Mouse (Mus musculus): ENCODE results near the gene Slc25a11. TPM values are rescaled to one million over a fixed set of nuclear protein-coding genes. Genes with fewer than 3 reads are reported as not detected.

Gene Slc25a11
- polyA plus RNA-seq, 1 experiment from 2014 or later, result 172 TPM

DNA sequence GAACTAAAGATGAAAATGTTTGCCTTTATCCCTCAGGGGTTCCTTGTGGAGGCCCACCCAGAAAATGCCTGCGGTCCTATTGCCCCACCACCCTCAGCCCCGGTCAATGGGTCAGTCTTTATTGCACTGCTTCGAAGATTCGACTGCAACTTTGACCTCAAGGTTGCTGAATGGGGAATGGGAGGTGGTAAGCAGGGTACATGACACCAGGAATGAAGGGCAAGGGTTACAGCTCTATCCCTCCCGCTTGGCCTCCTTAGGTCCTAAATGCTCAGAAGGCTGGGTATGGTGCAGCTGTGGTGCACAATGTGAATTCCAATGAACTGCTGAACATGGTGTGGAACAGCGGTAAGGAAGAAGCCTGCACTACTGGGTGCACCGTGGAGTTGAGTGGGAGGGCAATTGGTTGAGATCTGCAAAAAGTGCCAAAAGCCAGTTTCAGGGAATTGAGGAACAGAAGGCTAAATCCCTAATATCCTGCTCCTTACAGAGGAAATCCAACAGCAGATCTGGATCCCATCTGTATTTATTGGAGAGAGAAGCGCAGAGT, 2.0 kb upstream of the Slc25a11 start:
- no peak overlapping the region for H3K9ac ChIP-seq (replicated peaks; ENCODE audit: low read depth, low read length)
- no peak for ATAC-seq (ENCODE audit: low read depth)
- H3K4me2 ChIP-seq (ENCODE audit: low read depth, low read length), result peak overlapping the region; percentile 100; the same call in 1 of the 2 replicates
- no peak overlapping the region for H3K27ac ChIP-seq (ENCODE audit: low read depth, low read length)
- no peaks in the 10 kb centered on the region for H3K27me3 ChIP-seq (ENCODE audit: control insufficient read depth, insufficient read depth, low read length)
- 81% methylated on average over 8 of the region's 8 CpGs for WGBS
- peaks cover 30% of the 10 kb centered on the region for H3K4me1 ChIP-seq (ENCODE audit: control insufficient read depth, insufficient read depth, low read length)
- no peak overlapping the region for H3K4me3 ChIP-seq (ENCODE audit: low read depth, low read length)
- H3K9me3 ChIP-seq (ENCODE audit: control insufficient read depth, low read length), result no peaks in the 10 kb centered on the region
- peaks cover 40% of the 10 kb centered on the region for H3K36me3 ChIP-seq (ENCODE audit: control insufficient read depth, insufficient read depth, low read length)

DNA sequence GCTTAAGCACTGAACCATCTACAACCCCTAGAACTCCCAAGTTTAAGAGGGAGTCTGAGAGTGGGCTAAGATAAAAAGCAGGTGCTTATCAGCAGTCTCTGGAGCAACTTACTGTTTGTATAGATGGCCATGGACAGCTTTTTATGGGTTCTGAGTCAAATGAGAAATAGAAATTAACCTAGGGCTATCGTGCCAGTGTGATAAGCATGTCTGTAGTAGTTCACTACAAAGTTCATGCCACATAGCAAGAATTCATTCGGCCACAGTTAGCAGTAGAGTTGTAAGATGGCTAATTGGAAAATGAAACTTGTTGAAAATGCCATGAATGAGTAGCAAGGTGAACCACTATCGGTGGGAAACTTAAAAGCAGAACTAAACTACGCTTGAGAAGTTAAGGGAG, 1.2 kb upstream of the Slc25a11 start:
- Histone ChIP-seq H3K9me3 (ENCODE audit: control insufficient read depth, low read length) (no peaks in the 10 kb centered on the region), H3K27me3 (ENCODE audit: control insufficient read depth, insufficient read depth, low read length) (no peaks in the 10 kb centered on the region), H3K27ac (ENCODE audit: low read depth, low read length) (no peak overlapping the region), H3K4me1 (ENCODE audit: control insufficient read depth, insufficient read depth, low read length) (peaks cover 30% of the 10 kb centered on the region), H3K9ac (replicated peaks; ENCODE audit: low read depth, low read length) (peak overlapping the region; percentile 70; the same call in 1 of the 2 replicates), H3K36me3 (ENCODE audit: control insufficient read depth, insufficient read depth, low read length) (peaks cover 42% of the 10 kb centered on the region), H3K4me2 (ENCODE audit: low read depth, low read length) (peak overlapping the region; percentile 100), H3K4me3 (ENCODE audit: low read depth, low read length) (peak overlapping the region; percentile 77; the same call in 1 of the 2 replicates)
- no peak for ATAC-seq (ENCODE audit: low read depth)
- WGBS, result 88% methylated on average over 4 of the region's 4 CpGs

DNA sequence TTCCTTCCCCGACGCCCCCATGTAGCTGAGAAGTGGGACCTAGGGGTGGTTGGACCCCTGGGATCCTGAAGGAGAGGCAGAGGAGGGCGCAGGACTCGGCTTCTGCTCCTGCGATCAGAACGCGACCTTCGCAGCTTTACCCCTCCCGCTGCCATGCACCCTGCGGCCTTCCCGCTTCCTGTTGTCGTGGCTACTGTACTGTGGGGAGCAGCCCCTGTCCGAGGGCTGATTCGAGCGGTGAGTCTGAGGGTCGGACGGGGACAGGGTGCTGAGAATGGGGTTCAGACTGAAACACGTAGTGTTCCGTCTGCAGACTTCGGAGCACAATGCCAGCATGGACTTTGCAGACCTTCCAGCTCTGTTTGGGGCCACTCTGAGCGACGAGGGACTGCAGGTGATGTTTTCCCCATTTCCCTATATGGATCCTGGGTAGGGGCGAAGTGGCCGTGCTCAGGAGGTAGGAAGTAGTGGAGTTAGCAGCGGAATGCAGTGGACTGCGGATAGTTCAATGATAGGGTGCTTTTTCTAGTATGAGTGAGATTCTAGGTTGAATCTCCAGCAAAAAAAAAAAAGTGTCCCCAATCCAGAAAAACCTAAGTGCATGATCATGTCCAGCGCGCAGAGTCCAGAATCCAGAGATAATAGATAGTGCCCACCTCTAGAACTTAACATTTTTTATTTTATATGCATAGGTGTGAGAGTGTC, 589 bp upstream of the Slc25a11 start:
- ATAC-seq (ENCODE audit: low read depth), result no peak
- Histone ChIP-seq H3K9ac (replicated peaks; ENCODE audit: low read depth, low read length) (peak overlapping the region; percentile 70), H3K4me3 (ENCODE audit: low read depth, low read length) (peak overlapping the region; percentile 77), H3K9me3 (ENCODE audit: control insufficient read depth, low read length) (no peaks in the 10 kb centered on the region), H3K27ac (ENCODE audit: low read depth, low read length) (peak overlapping the region; percentile 84), H3K4me1 (ENCODE audit: control insufficient read depth, insufficient read depth, low read length) (peaks cover 26% of the 10 kb centered on the region), H3K4me2 (ENCODE audit: low read depth, low read length) (peak overlapping the region; percentile 100), H3K27me3 (ENCODE audit: control insufficient read depth, insufficient read depth, low read length) (no peaks in the 10 kb centered on the region), H3K36me3 (ENCODE audit: control insufficient read depth, insufficient read depth, low read length) (peaks cover 42% of the 10 kb centered on the region)
- 4% methylated on average over 28 of the region's 28 CpGs for WGBS

DNA sequence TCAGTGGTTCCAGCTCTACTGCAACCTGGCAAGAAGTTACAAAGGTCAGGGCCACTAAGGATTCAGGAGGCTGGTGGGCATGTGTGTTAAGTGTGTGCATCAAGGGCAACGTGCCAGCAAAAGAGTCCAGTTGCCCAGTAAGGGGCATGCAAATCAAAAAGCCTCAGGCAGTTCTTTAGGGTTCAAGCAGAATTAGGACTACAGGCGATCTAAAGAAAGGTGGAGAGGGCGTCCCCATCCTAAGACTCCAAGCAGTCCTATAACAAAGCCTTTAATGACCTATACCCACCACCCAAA, 1.1 kb downstream of the Slc25a11 start:
- H3K9ac ChIP-seq (replicated peaks; ENCODE audit: low read depth, low read length), result peak overlapping the region; percentile 88
- no peaks in the 10 kb centered on the region for H3K9me3 ChIP-seq (ENCODE audit: control insufficient read depth, low read length)
- H3K4me3 ChIP-seq (ENCODE audit: low read depth, low read length), result peak overlapping the region; percentile 77
- peaks cover 37% of the 10 kb centered on the region for H3K36me3 ChIP-seq (ENCODE audit: control insufficient read depth, insufficient read depth, low read length)
- peak overlapping the region; percentile 84 for H3K27ac ChIP-seq (ENCODE audit: low read depth, low read length)
- H3K4me1 ChIP-seq (ENCODE audit: control insufficient read depth, insufficient read depth, low read length), result peaks cover 21% of the 10 kb centered on the region
- ATAC-seq (ENCODE audit: low read depth), result peak; percentile 3; the same call in 1 of the 2 replicates
- H3K4me2 ChIP-seq (ENCODE audit: low read depth, low read length), result peak overlapping the region; percentile 68
- WGBS, result 12% methylated on average over 3 of the region's 3 CpGs
- no peaks in the 10 kb centered on the region for H3K27me3 ChIP-seq (ENCODE audit: control insufficient read depth, insufficient read depth, low read length)

DNA sequence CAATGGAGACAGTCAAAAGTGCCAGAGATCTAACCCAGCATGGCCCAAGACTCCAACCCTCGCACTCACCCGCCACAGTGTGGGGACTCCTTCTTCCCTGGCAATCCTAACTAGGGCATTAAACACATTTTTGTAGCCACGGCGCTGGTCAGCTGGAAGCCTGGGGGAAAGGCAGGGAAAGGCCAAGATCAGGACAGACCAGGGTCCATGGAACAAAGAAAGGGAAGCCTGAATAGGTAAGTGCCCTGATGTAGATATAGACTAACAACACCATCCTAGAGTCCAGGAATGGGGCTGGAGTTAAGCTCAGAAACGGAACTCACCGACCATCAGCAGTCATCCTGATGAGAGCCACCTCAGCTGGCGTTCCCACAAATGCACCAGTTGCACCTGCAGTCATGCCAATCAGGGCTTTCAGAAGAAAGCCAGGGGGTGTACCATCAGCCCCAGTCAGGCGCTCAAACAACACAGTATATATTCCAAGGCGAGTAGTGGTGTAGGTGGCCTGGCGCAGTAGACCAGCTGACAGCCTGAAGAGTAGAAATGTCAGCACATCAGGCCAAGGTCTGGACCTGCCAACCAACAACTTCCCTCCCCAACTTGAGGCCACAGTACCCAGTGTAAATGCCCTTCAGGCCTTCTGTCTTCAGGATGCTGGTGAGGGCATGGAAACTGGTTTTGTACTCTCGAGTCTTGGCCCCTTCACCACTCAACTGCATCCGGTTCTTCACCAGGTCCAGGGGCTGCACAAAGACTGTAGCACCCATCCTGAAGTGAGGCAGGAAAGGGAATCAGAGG, 1.6 kb downstream of the Slc25a11 start:
- H3K9me3 ChIP-seq (ENCODE audit: control insufficient read depth, low read length), result no peaks in the 10 kb centered on the region
- peak overlapping the region; percentile 88; the same call in 1 of the 2 replicates for H3K9ac ChIP-seq (replicated peaks; ENCODE audit: low read depth, low read length)
- 96% methylated on average over 12 of the region's 12 CpGs for WGBS
- peaks cover 21% of the 10 kb centered on the region for H3K4me1 ChIP-seq (ENCODE audit: control insufficient read depth, insufficient read depth, low read length)
- no peak for ATAC-seq (ENCODE audit: low read depth)
- H3K27me3 ChIP-seq (ENCODE audit: control insufficient read depth, insufficient read depth, low read length), result no peaks in the 10 kb centered on the region
- H3K36me3 ChIP-seq (ENCODE audit: control insufficient read depth, insufficient read depth, low read length), result peaks cover 32% of the 10 kb centered on the region
- no peak overlapping the region for H3K27ac ChIP-seq (ENCODE audit: low read depth, low read length)
- peak overlapping the region; percentile 68 for H3K4me2 ChIP-seq (ENCODE audit: low read depth, low read length)
- H3K4me3 ChIP-seq (ENCODE audit: low read depth, low read length), result peak overlapping the region; percentile 77

DNA sequence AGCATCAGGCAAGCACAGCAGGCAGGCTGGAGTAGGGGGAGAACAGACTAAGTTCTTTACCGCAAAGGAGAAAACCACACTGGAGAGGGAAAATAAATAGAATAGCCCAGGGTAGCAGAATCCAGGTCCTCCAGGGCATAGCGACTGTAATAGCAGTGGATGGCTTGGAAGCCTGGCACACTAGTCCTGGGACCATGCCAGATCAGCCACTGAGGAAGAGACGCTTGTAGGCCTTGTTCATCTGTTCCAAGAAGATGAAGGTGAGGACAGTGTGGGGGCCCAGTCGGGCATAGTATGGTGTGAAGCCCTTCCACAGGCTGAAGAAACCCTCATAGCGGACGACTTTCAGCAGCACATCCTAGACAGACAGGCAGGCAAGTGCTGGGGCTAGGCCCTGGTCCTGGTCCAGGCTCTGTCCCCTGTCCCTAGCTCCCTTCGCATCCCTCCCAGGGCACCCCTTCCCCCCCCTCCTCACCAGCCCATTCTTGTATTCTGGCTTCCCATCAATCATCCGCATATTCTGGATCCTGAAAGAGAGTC, 2.6 kb downstream of the Slc25a11 start:
- H3K4me3 ChIP-seq (ENCODE audit: low read depth, low read length), result no peak overlapping the region
- peaks cover 21% of the 10 kb centered on the region for H3K4me1 ChIP-seq (ENCODE audit: control insufficient read depth, insufficient read depth, low read length)
- no peak for ATAC-seq (ENCODE audit: low read depth)
- H3K27ac ChIP-seq (ENCODE audit: low read depth, low read length), result no peak overlapping the region
- no peaks in the 10 kb centered on the region for H3K9me3 ChIP-seq (ENCODE audit: control insufficient read depth, low read length)
- H3K36me3 ChIP-seq (ENCODE audit: control insufficient read depth, insufficient read depth, low read length), result peaks cover 23% of the 10 kb centered on the region
- WGBS, result 96% methylated on average over 8 of the region's 8 CpGs
- H3K27me3 ChIP-seq (ENCODE audit: control insufficient read depth, insufficient read depth, low read length), result no peaks in the 10 kb centered on the region
- no peak overlapping the region for H3K4me2 ChIP-seq (ENCODE audit: low read depth, low read length)
- H3K9ac ChIP-seq (replicated peaks; ENCODE audit: low read depth, low read length), result no peak overlapping the region

- H3K9ac ChIP-seq (replicated peaks; ENCODE audit: low read depth, low read length), result no peak overlapping the region
- WGBS, result 95% methylated on average over 6 of the region's 6 CpGs
- ATAC-seq (ENCODE audit: low read depth), result no peak
- H3K4me1 ChIP-seq (ENCODE audit: control insufficient read depth, insufficient read depth, low read length), result peaks cover 14% of the 10 kb centered on the region
- H3K36me3 ChIP-seq (ENCODE audit: control insufficient read depth, insufficient read depth, low read length), result peaks cover 14% of the 10 kb centered on the region
- H3K27ac ChIP-seq (ENCODE audit: low read depth, low read length), result no peak overlapping the region
- no peaks in the 10 kb centered on the region for H3K27me3 ChIP-seq (ENCODE audit: control insufficient read depth, insufficient read depth, low read length)
- H3K4me2 ChIP-seq (ENCODE audit: low read depth, low read length), result no peak overlapping the region
- no peak overlapping the region for H3K4me3 ChIP-seq (ENCODE audit: low read depth, low read length)
- no peaks in the 10 kb centered on the region for H3K9me3 ChIP-seq (ENCODE audit: control insufficient read depth, low read length)
Observed at GRCm38 (mm10) chr11:70643051-70643450, 4.2 kb downstream of the Slc25a11 start.

DNA sequence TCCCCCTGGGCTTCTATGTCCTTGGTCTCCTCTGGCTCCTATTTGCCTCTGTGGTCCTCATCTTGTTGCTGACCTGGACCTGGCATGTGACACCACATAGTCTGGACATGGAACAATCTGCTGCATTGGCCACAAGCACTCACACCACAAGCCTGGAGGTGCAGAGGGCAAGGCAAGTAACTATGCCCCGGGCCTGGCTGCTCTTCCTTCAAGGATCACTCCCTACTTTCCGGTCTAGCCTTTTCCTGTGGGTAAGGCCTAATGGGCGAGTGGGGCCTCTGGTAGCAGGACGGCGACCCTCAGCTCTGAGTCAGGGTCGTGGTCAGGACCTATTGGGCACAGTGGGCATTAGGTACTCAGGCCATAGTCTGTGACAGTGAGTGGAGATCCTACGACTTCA, 6.0 kb downstream of the Slc25a11 start:
- Histone ChIP-seq H3K27ac (ENCODE audit: low read depth, low read length) (no peak overlapping the region), H3K9ac (replicated peaks; ENCODE audit: low read depth, low read length) (no peak overlapping the region), H3K4me3 (ENCODE audit: low read depth, low read length) (no peak overlapping the region), H3K36me3 (ENCODE audit: control insufficient read depth, insufficient read depth, low read length) (peaks cover 14% of the 10 kb centered on the region), H3K9me3 (ENCODE audit: control insufficient read depth, low read length) (no peaks in the 10 kb centered on the region), H3K4me1 (ENCODE audit: control insufficient read depth, insufficient read depth, low read length) (peaks cover 8% of the 10 kb centered on the region), H3K27me3 (ENCODE audit: control insufficient read depth, insufficient read depth, low read length) (no peaks in the 10 kb centered on the region), H3K4me2 (ENCODE audit: low read depth, low read length) (no peak overlapping the region)
- WGBS, result 84% methylated on average over 7 of the region's 7 CpGs
- ATAC-seq (ENCODE audit: low read depth), result no peak

GRCm38 (mm10) chr11:70639976-70640375, 7.3 kb downstream of the Slc25a11 start:
- Histone ChIP-seq H3K4me2 (ENCODE audit: low read depth, low read length) (no peak overlapping the region), H3K9ac (replicated peaks; ENCODE audit: low read depth, low read length) (no peak overlapping the region), H3K36me3 (ENCODE audit: control insufficient read depth, insufficient read depth, low read length) (peaks cover 12% of the 10 kb centered on the region), H3K4me1 (ENCODE audit: control insufficient read depth, insufficient read depth, low read length) (no peaks in the 10 kb centered on the region), H3K9me3 (ENCODE audit: control insufficient read depth, low read length) (no peaks in the 10 kb centered on the region), H3K27me3 (ENCODE audit: control insufficient read depth, insufficient read depth, low read length) (no peaks in the 10 kb centered on the region), H3K4me3 (ENCODE audit: low read depth, low read length) (no peak overlapping the region), H3K27ac (ENCODE audit: low read depth, low read length) (no peak overlapping the region)
- 88% methylated on average over 8 of the region's 8 CpGs for WGBS
- ATAC-seq (ENCODE audit: low read depth), result no peak
